Mouse (Mus musculus) liver, adult 2 months (tissue): ENCODE data around the gene Faah. TPM values are rescaled to one million over a fixed set of nuclear protein-coding genes. Genes with fewer than 3 reads are reported as not detected.

ENCODE experiments used
- DNase-seq: peaks from one replicate; pipeline ENCODE4 v3.0.0-alpha.2; 2011; ENCODE audit warnings: low read depth, low spot score; ENCODE audit errors: extremely low read depth
- H3K27ac ChIP-seq: fragments of 200-500 bp; replicated peaks from 2 replicates; pipeline ENCODE4 v1.5.1; 2012; ENCODE audit warnings: low read depth, mild to moderate bottlenecking, control low read depth, inconsistent platforms, low read length; ENCODE audit not compliant: insufficient read depth
- H3K27me3 ChIP-seq: fragments of 200-500 bp; 2 replicates; pipeline ENCODE4 v1.6.1; 2012; ENCODE audit warnings: mild to moderate bottlenecking, moderate library complexity, low read length, inconsistent platforms; ENCODE audit not compliant: control insufficient read depth, insufficient read depth
- H3K36me3 ChIP-seq: fragments of 200-500 bp; 2 replicates; pipeline ENCODE4 v1.6.1; 2012; ENCODE audit warnings: low read length, inconsistent platforms; ENCODE audit not compliant: control insufficient read depth, insufficient read depth
- H3K4me1 ChIP-seq: fragments of 200-500 bp; 2 replicates; pipeline ENCODE4 v1.6.1; 2011; ENCODE audit warnings: low read length; ENCODE audit not compliant: control insufficient read depth, insufficient read depth
- H3K4me3 ChIP-seq: fragments of 200-500 bp; 2 replicates; pipeline ENCODE4 v1.5.1; 2011; ENCODE audit warnings: low read depth, mild to moderate bottlenecking, control low read depth, low read length, moderate library complexity; ENCODE audit not compliant: insufficient read depth
- H3K79me2 ChIP-seq: fragments of 200-500 bp; 2 replicates; pipeline ENCODE4 v1.6.1; 2012; ENCODE audit warnings: inconsistent platforms, mild to moderate bottlenecking, low read length, moderate library complexity; ENCODE audit not compliant: control insufficient read depth, insufficient read depth
- H3K9ac ChIP-seq: fragments of 200-500 bp; 2 replicates; pipeline ENCODE4 v1.6.1; 2012; ENCODE audit warnings: low read depth, mild to moderate bottlenecking, control low read depth, inconsistent platforms, low read length
- CTCF ChIP-seq: fragments of 200-500 bp; IDR thresholded peaks from 2 replicates; pipeline ENCODE4 v1.5.1; 2011; ENCODE audit warnings: low read depth, low read length, control low read depth
- POLR2A ChIP-seq: fragments of 200-500 bp; IDR thresholded peaks from 2 replicates; pipeline ENCODE4 v1.6.1; 2011; ENCODE audit warnings: low read length, control low read depth; ENCODE audit not compliant: insufficient read depth; ENCODE audit errors: extremely low read depth
- WGBS: fragments of 180-500 bp; shearing (Covaris S2); methylation state at CpG from one replicate; pipeline ENCODE4 v1.1.7; 2018; 5-methylcytosine and 5-hydroxymethylcytosine counted together
- polyA plus RNA-seq: library from polyadenylated mRNA; depleted of rRNA; stranded (reverse); fragments of >200 nt; gene quantifications from 2 replicates; pipeline ENCODE4 v1.2.3, GENCODE M21; 2012
- total RNA-seq: library from RNA; depleted of rRNA; stranded (reverse); fragments of >200 nt; gene quantifications from 2 replicates; pipeline ENCODE4 v1.2.3, GENCODE M21; 2014

Faah gene
- total and polyA plus RNA-seq, 2 experiments: 55.9 to 125 TPM

DNA sequence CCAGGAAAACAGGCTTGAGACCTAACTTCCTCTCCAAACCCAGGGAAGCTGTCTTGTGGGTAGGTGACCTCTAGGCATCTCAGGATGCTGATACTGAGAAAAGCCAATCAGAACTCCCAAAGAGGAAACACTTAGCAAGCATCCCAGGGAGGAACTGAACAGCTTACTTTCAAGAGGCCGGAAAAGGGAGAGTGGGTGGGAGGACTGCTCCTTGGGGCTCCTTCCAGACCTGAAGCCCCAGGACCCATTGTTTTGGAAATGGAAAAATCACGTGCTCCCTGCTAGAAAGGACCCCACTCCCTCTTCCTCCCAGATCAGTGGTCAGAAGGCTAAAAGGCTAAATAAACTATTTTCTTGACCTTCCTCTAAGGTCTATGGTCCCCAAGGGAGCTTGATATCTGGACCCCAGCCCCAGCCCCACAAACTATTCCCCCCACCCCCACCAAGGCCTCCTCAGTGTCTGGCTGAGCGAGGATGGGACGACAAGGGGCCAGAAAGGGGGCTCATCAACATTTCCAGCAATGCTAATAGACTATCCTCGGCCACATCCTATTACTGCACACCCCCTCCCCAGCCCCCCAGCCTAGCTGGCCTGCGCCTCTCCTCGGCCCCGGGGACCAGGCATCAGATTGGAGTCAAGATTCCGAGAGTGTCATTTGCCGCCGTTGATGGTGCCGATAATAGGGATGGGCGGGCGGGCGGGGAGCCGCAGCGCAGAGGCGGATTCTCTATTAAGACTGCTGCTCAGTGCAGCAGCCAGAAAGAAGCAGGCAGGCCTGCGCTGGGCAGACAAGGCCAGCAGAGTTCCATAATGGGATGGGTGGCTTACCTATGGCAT lies 62.9 kb downstream of the Faah start:
- Histone ChIP-seq H3K79me2 (no peaks in the 10 kb centered on the region), H3K4me1 (no peaks in the 10 kb centered on the region), H3K36me3 (no peaks in the 10 kb centered on the region), H3K9ac (no peak overlapping the region), H3K27me3 (peaks cover 7% of the 10 kb centered on the region; the same call in 1 of the 2 replicates), H3K4me3 (no peak overlapping the region), H3K27ac (no peak overlapping the region)
- 26% methylated on average over 18 of the region's 19 CpGs for WGBS
- no peak for DNase-seq
- no peak for TF ChIP-seq POLR2A
- no peak for TF ChIP-seq CTCF

DNA sequence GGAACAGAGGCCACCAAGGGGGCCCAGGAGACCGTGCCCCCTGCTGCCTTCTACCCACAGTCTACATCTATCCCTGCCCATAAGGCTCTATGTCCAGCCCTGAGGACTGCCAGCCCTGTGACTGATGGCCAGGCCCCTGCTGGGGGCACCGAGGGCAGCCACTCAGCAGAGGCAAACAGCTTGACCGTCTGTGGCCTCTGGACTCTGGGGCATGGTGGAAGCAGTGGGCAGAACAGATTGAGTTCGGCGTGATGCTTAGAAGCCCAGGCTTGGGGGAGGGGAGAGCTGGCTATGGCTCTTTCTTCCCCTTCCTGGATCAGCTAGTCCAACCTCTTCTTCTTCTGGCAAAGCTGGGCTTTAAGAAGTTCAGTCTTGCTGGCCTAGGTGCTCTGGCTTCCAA lies 64.2 kb downstream of the Faah start:
- H3K27me3 ChIP-seq: peaks cover 7% of the 10 kb centered on the region; the same call in 1 of the 2 replicates

DNA sequence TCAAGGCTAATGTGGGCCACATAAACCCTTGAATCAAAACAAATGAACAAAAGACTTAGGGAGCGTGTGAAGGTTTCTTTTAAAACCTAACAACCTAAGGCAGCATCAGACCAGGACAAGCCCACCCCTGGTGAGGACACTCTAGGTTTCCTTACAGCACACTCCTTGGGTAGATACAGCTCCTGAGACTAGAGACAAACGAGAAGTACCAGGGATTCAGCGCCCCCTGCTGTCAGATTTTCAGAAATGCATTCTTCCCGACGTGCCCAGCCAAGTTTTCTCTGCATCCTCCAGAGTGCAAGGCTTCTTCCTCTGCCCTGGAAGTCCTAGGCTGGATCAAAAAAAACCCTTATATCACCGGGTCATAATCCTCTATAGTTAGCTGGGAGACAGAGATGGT lies 65.0 kb downstream of the Faah start:
- no peaks in the 10 kb centered on the region for H3K36me3 ChIP-seq
- H3K4me1 ChIP-seq: no peaks in the 10 kb centered on the region
- H3K9ac ChIP-seq: no peak overlapping the region
- H3K27ac ChIP-seq: no peak overlapping the region
- TF ChIP-seq POLR2A: no peak
- peak; percentile 61 for TF ChIP-seq CTCF
- H3K4me3 ChIP-seq: no peak overlapping the region
- no peaks in the 10 kb centered on the region for H3K79me2 ChIP-seq
- WGBS: 25% methylated on average over 6 of the region's 6 CpGs
- H3K27me3 ChIP-seq: peaks cover 7% of the 10 kb centered on the region
- peak; percentile 38 for DNase-seq

More for the DNA sequence above, 64.2 kb downstream of the Faah start:
- Histone ChIP-seq H3K36me3 (no peaks in the 10 kb centered on the region), H3K4me1 (no peaks in the 10 kb centered on the region), H3K79me2 (no peaks in the 10 kb centered on the region), H3K9ac (no peak overlapping the region), H3K4me3 (no peak overlapping the region), H3K27ac (no peak overlapping the region)
- TF ChIP-seq CTCF (no peak), POLR2A (no peak)
- WGBS: 31% methylated on average over 5 of the region's 5 CpGs
- no peak for DNase-seq

DNA sequence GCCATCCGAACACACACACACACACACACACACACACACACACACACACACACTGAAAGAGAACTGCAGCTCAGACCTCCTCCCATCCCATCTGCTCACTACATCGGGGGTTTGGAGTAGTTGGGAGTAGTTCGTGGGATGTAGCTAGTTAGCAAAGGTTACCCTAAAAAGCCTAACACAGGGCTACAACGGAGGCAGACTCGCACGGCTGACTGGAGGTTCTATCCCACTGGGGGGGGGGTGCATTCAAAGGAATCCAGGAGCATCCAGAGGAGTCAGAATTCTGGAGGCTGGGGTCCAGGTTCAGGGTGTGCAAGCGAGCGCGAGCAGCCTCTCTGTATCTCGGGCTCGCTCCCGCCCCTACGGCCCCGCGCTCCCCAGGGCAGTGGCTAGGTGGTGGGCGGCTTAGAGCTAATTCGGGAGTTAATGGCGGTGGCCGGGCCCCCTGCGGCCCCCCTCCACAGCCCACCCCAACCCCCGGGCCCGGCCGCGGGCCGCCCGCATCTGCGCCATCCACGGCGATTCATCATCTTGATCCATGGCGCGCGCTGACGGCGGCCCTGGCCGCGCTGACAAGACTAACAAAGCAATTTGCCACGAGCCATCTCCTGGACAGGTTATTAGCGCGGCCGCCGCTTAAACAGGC lies 73.9 kb downstream of the Faah start:
- H3K4me3 ChIP-seq: no peak overlapping the region
- no peaks in the 10 kb centered on the region for H3K79me2 ChIP-seq
- H3K4me1 ChIP-seq: no peaks in the 10 kb centered on the region
- no peak overlapping the region for H3K9ac ChIP-seq
- peaks cover 33% of the 10 kb centered on the region for H3K27me3 ChIP-seq
- TF ChIP-seq POLR2A (no peak), CTCF (no peak)
- H3K36me3 ChIP-seq: no peaks in the 10 kb centered on the region
- WGBS: 5% methylated on average over 41 of the region's 41 CpGs
- DNase-seq: no peak
- H3K27ac ChIP-seq: no peak overlapping the region

DNA sequence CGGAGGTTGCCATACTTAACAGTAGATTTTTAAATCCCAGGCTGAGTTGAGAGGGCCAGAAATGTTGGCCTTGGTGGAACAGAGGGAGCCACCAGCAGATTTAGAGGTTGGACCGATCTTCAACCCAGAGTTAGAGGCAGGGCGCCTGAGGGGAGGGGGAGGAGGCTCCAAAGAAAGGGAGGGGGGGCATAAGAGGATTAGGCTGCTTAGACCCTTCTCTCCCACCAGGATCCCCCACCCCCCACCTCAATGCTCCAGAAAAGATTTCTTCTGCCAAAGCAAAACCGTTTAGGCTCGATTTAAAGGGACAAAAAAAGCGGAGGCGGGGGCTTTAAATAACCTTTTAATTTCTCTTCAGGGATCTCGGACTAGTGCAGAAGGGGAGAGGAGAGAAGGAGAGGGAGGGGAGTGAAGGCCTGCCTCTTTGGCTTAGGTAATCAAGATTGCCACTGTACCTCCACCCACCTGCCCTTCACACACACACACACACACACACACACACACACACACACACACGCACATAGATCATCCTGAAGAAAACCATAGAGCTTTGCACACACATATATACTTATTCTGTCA lies 76.4 kb downstream of the Faah start:
- Histone ChIP-seq H3K27ac (no peak overlapping the region), H3K9ac (no peak overlapping the region), H3K36me3 (no peaks in the 10 kb centered on the region), H3K4me3 (no peak overlapping the region), H3K4me1 (peaks cover 7% of the 10 kb centered on the region), H3K79me2 (no peaks in the 10 kb centered on the region), H3K27me3 (peaks cover 46% of the 10 kb centered on the region)
- WGBS: 20% methylated on average over 9 of the region's 9 CpGs
- TF ChIP-seq CTCF (no peak), POLR2A (no peak)
- DNase-seq: no peak

DNA sequence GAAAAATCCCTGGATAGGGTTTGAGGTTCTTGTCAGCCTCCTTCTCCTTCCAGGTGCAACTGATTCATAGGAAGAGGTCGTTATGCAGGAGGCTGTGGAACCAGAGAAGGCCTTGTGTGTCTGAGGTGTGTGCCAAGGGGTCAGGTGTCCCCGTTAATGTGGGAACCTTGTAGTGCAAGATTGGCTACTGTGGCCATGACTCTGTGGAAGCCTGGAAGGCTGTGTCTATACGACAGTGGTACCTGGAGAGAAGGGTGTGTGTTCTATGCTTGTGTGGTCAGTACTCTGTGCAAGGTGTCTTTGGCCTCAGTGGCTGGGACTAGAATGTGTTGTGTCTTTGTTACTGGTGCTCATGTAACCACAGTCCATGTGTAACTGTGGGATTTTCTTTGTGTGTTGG lies 77.0 kb downstream of the Faah start:
- no peak overlapping the region for H3K4me3 ChIP-seq
- no peak for DNase-seq
- peaks cover 46% of the 10 kb centered on the region for H3K27me3 ChIP-seq
- 8% methylated on average over 3 of the region's 3 CpGs for WGBS
- TF ChIP-seq CTCF (no peak), POLR2A (no peak)
- H3K9ac ChIP-seq: no peak overlapping the region
- H3K27ac ChIP-seq: no peak overlapping the region
- no peaks in the 10 kb centered on the region for H3K79me2 ChIP-seq
- H3K4me1 ChIP-seq: peaks cover 12% of the 10 kb centered on the region
- H3K36me3 ChIP-seq: no peaks in the 10 kb centered on the region
